Mouse (Mus musculus) 3134 (cell line): ENCODE data around the gene Znhit1.
A peak's percentile ranks its signal among the peaks of the same experiment; 100 is the strongest.

Source experiments
- DNase-seq: peaks from one replicate; pipeline ENCODE4 v3.0.0-alpha.2; 2011; ENCODE audit warnings: low spot score; ENCODE audit not compliant: insufficient read length; ENCODE audit errors: extremely low read depth

The Znhit1 gene

DNA sequence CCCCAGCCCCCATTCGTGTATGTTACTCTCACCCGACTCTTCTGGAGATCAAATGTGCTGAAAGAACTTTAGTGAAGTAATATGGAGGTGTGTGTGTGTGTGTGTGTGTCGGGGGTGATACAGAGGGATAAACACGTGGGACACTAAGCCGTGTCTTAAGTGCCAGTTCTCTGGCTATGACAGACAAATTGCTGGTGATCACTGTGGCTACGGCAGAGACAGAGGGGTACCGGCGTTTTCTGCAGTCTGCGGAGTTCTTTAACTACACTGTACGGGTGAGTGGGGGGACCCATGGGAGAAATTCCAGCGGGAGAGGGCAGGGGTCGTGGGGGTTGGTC, at the start of gene Znhit1:
TSS of gene Znhit1 (minus strand) at position 88 of the 338 bp plus-strand sequence.
- no peak for DNase-seq

GRCm38 (mm10) chr5:137036211-137036610, 48.4 kb upstream of the Znhit1 start:
- DNase-seq = peak; percentile 75

- peak; percentile 94 for DNase-seq
Measured at GRCm38 (mm10) chr5:137032641-137033074, 44.8 kb upstream of the Znhit1 start.

- no peak for DNase-seq
Measured at GRCm38 (mm10) chr5:137032033-137032421, 44.2 kb upstream of the Znhit1 start.

DNA sequence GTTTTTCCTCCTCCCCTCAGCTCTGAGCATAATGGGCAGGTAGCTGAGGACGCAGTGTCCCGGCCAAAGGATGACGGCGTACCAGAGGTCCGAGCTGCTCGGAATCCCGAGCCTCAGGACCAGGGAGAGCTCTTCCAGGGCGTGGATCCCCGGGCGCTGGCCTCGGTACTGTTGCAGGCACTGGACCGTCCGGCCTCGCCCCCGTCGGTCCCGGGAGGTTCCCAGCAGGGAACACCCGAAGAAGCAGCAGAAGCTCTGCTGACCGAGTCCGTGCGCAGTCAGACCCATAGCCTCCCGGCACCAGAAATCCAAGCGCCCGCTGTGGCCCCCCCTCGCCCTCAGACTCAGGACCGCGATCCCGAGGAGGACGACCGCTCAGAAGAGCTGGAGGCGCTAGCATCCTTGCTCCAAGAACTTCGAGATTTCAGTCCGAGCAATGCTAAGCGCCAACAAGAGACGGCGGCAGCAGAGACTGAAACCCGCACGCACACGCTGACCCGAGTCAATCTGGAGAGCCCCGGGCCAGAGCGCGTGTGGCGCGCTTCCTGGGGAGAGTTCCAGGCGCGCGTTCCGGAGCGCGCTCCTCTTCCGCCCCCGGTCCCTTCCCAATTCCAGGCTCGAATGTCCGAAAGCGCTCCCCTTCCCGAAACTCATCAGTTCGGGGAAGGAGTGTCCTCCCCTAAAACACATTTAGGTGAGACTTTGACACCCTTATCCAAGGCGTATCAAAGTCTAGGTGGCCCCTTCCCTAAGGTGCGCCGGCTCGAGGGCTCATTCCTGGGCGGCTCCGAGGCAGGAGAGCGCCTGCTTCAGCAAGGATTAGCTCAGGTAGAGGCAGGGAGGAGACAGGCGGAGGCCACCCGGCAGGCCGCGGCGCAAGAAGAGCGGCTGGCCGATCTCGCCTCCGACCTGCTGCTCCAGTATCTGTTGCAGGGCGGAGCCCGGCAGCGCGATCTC, 43.5 kb upstream of the Znhit1 start:
- no peak for DNase-seq

DNA sequence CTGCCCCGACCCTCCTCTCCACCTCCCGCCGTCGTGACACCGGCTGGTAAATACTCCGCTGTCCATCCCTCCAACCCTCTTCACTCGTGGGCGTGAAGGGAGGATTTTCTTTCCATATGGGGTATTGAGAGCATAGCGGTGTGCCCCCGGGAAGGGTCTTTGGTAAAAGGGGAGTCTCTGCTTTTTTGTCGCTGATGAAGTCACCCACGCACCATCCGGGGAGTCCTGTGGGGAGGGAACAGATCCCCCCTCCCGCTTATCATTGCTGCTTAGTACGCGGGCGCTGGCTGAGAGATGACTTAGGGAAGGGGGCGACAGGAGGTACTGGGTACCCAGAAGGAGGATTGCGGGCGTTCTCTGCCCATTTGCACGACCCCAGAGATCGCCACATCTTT, 42.6 kb upstream of the Znhit1 start:
- DNase-seq = no peak

GRCm38 (mm10) chr5:137029643-137030415, 42.0 kb upstream of the Znhit1 start:
- DNase-seq = no peak

GRCm38 (mm10) chr5:137029273-137029585, 41.4 kb upstream of the Znhit1 start:
- DNase-seq = no peak

- DNase-seq = no peak
Measured at GRCm38 (mm10) chr5:137028561-137029272, 40.9 kb upstream of the Znhit1 start.

DNA sequence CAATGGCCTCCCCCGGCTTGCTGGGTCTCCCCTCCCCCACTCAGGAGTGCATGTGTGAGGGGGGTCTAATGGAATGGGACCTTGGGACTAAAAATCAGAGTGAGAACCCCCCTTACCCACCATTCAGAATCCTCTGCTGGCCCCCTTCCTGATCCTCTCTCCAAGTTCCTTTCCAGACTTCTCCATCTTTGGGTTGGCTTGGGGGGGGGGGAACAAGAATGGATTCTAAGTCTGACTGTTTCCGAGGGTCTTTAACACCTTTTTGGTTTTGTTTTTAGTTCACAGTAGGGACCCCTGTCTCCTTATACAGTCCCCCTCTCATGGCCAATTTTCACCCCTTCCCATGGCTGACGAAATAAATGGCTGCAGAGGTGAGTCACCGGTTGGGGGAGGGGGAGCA, 38.3 kb upstream of the Znhit1 start, which contains the start of gene Vgf:
TSS of gene Vgf (plus strand) at position 301 of the 400 bp plus-strand sequence.
- no peak for DNase-seq

DNA sequence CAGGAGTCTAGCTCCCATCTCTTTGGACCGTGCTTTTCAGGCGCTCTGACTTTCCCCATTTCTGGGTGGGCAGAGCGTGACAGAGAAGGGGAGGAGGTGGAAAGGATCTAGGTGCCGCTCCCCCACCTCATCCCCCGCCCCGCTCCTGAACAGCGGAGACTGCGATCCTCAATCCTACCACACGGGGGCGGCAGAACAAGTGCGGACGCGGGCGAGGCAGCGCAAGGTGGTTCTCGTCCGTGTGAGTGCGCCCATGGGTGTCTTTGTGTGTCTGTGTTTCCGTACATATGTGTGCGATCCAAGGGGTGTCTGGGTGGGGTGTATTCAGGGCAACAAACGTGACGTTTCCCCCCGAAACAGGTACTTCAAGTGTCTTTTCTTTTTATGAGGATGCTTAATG, 37.3 kb upstream of the Znhit1 start:
- DNase-seq = peak; percentile 81

DNA sequence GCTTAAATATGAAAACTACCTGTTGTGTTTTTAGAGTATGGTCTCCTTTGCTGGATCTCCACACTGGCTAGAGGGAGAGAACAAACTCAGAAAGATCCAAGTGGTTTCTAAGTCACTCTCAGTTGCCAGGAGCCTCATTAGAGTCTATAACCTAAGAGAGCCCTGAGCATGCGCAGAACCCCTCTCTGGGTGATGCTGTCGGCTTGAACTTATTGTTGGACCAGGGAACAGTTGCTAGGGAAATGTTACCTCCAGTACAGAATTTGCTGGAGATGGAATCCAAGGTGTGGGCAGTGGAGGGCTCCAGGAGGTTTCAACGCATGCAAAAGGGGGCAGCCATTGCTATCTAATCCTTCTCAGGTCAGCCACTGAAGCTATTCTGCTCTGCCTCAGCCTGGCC, 36.5 kb upstream of the Znhit1 start:
- no peak for DNase-seq

DNA sequence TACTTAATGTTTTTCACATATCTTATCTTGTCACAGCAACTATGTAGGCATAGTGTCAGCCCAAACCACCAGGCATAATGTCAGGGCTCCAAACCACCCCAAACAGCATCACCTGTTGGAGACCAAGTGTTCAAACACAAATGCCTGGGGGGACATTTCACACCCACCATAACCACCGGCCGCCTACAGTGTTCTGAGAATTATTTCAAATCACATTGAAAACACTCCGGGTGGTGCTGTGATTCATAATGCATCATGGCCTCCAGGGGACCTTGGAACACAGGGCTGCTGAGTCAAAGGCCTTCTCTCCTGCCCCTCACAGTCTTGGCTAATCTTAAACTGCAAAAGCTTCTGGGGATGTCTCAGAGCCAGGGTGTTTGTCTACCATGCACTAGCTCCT, 28.1 kb upstream of the Znhit1 start:
- DNase-seq = peak; percentile 59

- DNase-seq = peak; percentile 70
Measured at GRCm38 (mm10) chr5:137012401-137012950, 24.7 kb upstream of the Znhit1 start.

DNA sequence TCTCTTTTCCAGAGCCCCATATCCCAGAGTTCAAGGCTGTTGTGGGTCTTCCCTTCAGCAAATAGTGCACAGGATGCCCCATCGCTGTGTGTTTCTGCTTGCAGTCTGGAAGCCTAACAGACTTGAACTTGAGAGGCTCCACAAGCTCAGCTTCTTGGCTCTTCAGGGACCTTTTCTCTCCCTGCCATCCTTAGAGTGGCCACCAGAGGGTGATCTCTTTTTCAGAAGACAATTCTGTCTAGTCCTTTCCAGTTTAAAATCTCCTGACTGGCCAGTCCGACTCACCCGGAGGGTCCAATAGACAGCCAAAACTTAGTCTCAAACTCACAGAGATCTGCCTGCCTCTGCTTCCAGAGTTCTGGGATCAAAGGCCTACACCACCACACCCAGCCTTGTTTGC, 22.2 kb upstream of the Znhit1 start:
- peak; percentile 53 for DNase-seq

DNA sequence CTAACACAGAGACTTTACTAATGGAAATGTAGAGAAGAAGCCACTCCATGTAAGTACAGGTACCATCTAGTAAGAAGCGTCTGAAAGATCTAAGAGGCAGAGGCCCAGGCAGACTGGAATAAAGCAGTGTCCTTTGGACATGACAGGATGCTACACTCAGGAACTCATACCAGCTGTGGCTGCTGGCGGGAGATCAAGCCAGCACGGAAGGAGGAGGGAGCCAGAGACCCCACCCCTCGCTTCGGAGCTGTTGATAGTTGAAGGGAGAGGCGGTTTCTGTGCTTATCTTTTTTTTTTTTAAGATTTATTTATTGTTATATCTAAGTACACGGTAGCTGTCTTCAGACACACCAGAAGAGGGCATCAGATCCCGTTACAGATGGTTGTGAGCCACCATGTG, 19.5 kb upstream of the Znhit1 start:
- DNase-seq = no peak

DNA sequence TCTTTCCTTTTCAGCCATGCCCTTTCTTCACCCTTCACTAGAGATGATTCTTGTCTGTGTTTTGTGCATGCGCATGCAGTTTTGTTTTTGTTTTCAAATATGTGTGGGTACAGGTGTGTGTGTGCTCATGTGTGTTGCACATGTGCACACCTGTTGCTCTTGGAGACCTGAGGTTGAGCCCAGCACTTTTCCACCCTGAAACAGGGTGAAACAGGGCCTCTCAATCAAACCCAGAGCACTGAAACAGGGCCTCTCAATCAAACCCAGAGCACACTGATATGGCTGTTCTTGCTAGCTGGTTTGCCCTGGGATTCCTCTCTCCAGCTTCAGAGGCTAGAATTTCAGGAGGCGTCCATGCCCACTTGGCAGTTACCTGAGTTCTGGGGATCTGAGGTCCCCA, 12.8 kb upstream of the Znhit1 start:
- no peak for DNase-seq

GRCm38 (mm10) chr5:136999449-136999848, 11.6 kb upstream of the Znhit1 start:
- DNase-seq = no peak

DNA sequence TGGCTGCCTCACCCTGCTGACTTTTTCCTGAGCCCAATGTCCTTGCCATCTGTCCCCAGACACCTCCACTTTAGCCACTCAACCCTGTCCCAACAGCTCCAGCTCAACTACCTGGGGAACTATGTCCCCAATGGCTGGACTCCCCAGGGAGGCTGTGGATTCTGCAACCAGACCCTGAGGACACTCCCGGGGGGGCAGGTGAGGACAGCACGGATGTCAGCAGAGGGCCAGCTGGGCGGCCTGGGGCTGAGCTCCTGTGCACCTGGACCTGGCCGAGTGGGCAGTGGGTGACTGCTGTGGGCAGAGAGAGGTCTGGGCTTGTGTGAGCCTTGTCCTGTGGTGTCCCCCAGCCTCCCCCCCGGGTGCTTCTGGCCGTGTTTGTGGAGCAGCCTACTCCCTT, 2.0 kb upstream of the Znhit1 start:
- DNase-seq = no peak

- DNase-seq = no peak
Measured at GRCm38 (mm10) chr5:136988420-136988819, 599 bp upstream of the Znhit1 start.
